Mouse (Mus musculus) neutrophil, adult 5-6 weeks (primary cell): ENCODE results near the gene Auts2. TPM values are rescaled to one million over a fixed set of nuclear protein-coding genes. Genes with fewer than 3 reads are reported as not detected.

Experiments
- ATAC-seq: fragments of 151-379, 151-347 bp; 2 replicates; pipeline ENCODE4 v1.8.0; 2017; ENCODE audit warnings: mild to moderate bottlenecking, moderate TSS enrichment; ENCODE audit not compliant: insufficient number of reproducible peaks, poor library complexity, low FRiP score, severe bottlenecking; ENCODE audit errors: extremely low read depth
- total RNA-seq: library from RNA; stranded (forward); fragments of 200-1000 nt; gene quantifications from 2 replicates; pipeline ENCODE4 v1.2.3, GENCODE M21; 2017

The Auts2 gene
- total RNA-seq, 1 experiment from 2014 or later: 0.93 TPM

DNA sequence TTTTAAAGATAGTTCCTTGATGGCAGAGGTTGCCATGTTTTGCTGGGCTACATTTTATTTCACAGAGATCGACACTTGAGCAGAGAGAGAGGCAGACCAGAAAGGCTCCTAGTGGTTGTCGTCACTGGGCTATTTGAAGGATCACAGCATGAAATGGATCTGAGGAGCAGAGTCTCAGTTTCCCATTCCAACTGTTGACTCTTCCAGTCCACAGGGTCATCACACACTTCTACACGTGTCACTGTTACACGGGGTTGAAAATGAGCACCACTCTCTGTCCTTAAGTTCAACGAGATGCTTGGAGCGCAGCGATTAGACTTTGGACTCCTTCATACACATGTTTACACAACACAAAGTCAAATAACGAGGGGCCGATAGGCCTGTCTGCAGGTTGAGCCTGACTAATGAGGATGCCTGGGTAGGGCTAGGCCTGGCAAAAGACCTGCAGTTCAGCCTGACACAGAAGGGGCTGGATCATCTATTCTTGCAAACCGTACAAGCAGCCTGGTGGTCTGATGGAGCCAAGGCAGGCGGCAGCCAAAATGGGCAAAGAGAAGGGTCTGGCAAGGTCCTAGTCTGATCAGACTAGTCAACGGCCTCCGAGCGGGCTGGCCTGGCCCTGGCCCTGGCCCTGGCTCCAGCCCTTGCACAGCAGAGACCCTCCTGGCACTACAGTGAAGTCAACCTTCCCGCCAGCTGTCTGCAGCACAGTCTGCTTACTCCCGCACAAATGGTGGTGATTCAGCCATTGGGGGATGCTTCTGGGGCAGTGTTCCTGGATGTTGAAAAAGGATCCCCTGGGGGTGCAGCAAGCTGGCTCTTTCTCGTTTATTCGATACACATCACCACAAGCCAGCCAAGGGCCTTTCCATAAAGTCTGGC is 969.6 kb downstream of the Auts2 start:
- no peak for ATAC-seq

DNA sequence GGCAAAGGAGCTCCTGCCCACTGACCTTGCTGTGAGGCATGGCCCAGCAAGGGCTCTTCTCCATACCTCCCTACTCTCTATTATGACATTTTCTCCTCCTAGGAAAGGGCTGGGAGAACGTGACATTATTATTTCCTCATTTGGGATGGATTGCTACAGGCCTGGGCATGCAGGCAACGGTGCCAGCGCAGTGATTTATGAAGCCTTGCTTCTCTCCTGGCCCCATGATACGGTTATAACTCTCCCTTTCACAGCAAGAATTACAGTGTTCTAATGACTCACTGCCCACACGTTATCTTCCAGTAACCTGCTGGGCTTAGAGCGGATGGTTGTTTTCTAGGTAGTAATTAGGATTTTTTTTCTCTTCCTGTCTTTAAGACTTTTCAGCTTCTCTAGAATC is 977.1 kb downstream of the Auts2 start:
- ATAC-seq: no peak

DNA sequence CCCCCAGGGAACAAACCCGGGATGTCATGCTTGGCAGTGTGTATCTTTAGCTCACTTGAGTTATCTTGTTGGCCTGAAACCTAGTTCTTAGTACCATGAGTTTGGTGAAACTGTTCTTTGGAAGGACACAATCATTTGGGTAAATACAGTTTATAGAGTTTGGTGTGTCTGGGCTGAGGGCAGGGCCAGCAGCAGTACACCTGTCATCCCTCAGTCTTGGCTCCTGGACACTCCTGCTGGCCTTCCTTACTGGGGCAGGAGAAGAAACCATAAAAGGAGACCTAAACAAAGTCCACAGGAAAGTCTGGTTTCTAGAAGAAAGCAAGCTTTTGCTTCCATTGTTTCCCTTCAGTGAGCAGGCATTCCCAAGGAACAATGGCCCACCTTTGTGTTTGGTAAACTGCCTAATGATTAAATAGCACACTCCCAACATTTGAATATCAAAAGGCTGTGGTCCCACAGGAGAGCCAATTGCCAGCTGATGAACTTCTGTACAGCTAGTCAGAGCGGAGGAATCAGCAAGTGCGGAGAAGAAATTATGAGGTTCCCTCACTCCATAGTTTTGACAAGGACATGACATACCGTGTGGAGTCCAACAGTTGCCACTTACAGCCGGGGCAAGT is 979.4 kb downstream of the Auts2 start:
- ATAC-seq: no peak

DNA sequence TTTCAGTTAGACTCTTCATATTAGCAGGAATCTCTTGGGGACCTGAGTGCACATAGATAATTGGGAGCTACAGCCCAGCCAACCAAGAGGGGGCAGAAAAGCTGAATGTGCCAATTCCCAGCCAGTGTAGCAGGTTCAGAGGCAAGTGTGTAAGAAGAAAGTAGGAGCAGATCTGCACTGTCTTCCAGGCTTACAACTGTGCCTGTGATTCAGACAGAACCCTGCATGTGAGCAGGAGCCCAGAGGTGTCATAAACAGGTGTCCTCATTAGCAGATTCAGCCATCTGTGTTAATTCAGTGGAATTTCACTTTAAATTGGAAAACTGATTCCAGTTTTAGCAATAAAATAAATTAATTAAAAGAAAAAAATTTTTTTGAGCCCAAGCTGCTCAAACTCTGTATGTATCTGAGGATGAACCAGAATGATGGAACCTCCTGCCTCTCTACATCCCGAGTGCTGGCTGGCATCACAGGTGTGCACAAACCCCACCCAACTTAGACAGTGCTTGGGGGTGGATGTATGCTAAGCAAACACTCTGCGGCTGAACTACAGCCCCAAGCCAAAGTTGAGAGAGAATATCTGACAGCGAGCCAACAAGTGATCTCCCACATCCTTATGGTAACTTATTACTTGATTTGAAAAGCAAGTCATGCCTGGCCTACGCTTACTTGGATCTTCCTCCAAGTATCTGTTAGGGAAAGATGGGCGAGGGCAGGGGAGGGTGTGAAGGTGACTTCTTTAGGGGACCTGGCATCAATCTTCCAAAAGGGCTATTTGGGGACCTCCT is 982.2 kb downstream of the Auts2 start:
- no peak for ATAC-seq

DNA sequence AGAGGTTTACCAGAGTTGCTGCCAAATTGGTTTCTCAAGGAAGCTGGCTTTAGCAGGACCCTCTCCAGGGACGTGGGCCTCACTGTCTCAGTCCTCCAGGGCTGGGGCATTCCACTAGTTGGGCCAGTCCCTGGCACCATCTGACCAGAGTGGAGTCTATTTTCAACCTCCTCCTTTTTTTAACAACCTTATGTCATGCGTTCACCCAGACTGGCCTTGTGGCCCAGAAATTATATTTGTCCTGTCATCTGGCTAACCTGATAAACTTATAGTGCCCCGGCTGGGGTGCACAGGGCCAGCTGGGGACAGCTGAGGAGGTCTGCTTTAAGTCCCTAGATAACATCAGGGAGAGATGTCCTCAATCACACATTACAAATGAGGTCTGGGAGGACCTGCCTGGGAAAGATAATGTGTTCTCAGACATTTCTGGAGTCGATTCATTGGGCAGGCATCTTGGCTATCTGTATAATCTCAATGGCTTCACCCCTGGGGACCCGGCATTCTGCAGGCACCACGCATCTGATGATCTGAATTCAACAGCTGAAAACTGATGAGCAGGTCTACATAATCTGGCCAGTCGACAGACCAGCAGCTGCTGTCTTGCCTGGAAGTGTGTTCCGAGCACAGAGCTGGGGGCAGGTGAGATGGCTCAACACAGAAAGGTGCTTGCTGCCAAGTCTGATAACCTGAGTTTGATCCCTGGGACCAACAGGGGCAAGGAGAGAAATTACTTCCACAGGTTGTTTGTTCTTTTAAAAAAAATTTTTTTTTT is 984.6 kb downstream of the Auts2 start:
- no peak for ATAC-seq

DNA sequence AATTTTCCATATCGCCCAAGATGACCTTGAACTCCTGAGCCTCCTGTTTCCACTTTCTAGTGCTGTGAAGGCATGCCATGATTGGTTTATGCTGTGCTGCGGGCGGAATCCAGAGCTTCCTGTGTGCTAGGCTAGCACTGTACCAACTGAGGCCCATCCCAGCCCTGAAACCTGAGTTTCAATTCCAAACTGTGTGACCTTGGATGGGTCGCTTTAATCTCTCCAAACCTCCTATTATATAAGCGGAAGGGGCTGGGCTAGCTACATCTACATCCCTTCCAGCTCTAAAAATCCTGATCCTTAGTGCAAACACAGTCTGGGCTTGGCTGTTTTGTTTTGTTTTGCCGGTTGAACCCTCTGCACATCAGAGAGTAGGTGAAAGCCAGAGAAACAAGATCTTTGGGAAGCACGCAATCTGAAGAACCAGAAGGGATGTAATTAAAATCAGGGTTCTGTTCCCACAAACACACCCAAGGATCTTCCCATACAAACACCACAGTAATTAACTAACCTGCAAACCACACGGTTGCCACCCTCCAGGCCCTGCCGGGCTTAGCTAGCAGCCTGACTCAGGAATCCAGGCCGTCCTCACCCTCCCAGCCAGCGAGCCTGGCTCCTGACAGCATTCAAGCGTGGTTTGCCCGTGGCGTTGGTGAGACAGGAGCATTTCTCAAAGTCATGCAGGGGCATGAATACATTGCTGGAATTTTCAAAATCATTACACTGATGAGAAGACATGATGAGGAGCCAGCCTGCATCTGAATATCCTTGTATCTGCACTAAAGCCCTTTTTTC is 985.4 kb downstream of the Auts2 start:
- no peak for ATAC-seq

DNA sequence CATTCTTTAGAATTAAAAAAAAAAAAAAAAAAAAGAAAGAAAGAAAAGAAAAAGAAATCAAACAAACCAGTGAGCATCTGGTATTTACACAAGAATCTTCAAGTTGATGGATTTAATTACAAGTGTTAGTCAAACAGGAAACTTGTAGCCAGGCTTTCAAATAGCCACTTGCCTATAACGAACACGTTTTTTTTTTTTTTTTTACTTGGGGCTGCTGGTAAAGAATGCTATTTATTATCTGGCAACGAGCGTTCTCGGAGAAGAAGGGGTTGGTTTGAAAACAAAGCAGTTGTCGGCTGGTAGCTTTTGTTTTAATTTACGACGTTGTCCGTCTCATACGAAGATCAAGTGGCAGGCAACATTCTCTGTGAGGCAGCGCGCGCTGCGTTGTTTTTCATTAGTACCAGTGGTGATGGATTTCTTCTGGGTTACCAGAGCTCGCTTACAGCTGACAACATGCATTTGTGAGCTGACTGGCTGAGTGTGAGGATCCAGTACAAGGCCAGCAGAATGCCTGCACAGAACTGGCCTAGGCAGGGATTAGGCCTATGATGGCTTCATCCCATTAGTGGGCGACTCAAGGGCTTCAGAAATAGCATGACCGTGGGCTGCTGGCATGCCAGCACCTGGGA is 994.1 kb downstream of the Auts2 start:
- no peak for ATAC-seq

DNA sequence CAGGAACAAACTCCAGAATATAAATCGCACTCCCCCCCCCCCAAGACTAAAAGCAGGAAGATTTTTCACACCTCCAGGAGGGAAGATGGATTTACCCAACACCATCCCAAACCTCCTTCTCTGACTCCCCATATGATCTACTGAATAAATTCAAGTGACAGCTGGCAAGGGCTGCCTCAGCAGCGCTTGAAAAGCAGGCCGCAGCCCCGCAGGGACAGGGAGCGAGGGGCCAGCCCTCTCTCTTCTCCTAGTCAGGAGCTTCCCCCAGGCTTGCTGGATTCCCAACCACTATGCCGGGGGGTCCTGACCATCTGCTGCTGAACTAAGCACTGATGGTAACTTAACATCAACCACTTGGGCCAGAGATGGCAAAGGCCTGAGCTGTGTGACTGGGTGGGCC is 995.2 kb downstream of the Auts2 start:
- no peak for ATAC-seq

DNA sequence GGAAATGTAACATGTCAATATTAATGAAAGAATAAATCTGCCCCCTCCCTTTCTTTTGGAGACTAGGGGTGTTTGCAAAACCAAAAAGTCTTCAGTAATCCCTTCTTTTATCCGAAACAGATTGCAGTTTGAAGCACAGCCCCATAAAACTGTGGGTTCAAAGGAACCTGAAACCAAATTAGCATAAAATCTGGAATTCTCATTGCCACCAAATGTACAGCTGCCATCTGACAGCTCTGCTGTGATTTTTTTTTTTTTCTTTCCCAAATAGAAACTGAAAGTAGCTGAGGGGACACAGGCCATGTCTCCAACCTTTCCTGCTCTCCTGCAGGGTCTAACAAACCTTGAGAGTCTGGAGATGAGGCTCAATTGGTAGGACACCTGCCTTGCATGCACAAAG is 996.7 kb downstream of the Auts2 start:
- no peak for ATAC-seq

DNA sequence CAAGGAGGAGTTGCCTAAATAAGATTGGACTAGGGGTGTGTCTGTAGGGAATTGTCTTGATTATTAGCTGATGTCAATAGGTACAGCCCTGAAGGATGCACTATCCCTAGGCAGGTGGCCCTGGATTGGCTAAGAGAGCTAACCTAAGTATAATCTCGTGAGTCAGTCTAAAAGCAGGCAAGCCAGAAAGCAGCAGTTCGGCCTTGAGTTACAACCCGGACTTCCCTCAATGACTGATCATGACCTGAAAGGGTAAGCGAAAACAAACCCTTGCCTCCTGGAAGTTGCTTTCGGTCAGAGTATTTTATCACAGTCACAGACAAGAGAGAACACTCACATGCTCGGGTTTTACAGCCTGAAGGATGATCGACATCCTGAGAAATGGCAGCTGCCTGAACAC is 998.8 kb downstream of the Auts2 start:
- ATAC-seq: no peak

DNA sequence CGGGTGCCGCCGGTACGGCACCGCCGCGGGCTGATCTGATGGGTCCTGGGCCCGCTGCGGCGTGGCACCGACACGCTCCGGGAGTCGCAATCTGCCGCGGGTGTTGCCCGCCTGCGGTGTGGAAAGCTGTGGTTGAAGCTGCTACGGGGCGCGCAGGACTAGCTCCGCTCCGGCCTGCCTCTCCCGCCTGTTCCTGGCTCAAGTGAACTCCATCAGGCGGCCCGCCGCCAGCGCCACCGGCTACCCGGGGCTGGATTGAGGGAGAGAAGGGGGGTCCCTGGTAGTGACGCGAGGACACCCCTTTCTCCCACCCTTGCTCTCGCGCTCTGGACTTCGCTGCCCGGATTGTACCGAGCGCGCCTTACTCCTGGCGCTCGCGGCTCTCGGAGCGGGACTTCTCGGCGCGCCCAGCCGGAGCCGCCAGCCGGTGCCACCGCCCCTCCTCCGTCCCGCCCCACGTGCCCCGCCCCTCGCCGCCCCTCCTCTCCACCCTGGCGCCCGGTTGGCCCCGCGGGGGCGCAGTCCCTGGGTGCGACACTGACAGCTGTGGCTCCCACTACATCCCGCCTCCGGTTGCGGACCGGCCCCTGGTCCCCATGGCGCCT is 1004.7 kb downstream of the Auts2 start:
- ATAC-seq: no peak

DNA sequence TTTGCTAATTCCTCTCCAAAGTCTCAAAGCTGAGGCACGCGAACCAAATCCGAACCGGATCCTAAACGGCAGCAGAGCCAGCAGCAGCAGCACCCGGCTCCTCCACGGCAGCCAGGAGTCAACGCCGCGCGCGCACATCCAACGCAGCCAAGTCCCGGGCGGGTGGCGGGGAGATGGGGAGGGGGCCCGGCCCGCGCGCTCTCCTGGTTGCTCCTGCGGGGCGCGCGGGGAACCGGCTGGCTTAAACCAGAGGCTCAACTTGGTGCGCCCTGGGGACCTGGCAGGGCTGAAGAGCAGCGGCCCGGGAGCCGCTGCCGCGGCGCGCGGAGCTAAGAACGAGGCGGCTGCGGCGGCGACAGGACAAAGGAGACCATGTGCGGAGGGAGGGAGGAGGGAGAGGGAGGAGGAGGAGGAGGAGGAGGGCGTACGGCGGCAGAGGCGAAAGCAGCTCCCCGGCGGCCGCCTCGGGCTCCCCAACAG is 1005.3 kb downstream of the Auts2 start:
- ATAC-seq: no peak

DNA sequence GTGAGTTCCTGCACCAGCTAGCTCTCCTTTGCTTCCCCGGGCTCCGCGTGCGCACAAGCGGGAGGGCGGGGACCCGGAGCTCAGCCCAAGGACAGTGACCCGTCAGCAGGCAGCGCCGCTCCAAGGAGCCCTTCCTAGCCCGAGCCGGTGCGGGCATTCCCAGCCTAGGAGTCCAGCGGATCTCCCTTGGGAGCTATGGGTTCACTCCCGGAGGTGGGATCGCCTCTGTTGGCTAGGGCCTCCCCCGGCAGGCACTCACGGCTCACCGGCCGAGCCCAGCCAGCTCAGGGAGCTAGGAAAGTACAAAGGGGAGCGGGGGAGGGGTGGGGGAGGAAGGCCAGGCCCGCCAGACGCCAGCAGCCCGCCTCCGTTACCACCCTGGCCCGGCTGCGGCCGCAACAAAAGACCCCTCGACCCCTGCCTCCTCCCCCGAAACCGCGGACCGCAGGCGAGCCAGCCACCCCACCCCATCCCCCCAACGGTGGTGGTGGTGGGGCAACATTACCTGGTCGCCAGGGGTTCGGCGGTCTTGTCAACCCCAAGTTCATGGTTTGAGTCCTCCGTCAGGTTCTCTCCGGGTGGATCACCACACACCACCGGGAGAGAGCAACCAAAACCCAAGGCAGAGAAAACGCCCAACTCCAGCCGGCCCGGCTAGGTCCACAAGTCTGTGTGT is 1005.9 kb downstream of the Auts2 start:
- ATAC-seq: no peak

DNA sequence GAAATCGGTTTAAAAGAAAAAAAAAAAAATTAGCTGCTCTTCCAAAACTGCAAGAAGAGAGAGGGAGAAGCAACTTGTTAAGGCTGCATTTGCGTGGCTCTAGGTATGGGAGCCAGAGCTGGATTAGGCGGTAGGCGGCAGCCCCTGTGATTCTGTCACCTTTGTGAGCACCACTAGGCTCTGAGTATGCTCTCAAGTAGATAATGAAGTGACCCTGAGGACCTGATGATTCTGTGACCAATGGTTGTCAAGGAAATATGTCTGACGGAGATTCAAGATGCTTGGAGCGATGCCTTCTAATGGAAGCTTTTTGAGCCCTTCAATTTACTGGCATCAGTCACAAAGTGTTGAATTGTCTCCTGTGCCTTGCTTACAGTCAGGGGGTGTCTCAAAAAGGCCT is 1007.4 kb downstream of the Auts2 start:
- no peak for ATAC-seq

DNA sequence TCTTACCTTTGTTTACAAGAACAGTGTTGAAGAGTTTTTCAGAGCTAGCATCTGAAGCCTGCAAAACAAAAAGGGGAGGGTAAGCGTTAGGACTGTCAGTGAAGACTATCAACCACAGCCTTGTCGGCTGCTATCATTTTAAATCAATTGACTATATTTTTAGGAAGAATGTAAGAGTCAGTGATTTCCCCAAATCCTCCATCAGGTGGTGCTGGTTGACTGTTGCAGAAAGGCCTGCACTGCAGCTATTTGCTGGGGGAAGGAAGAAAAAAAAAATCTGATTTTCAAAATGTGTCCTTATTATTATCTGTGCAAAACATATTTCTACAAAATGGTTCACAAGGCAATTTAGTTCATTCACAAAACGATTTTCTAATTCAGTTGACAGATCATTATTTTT is 1009.3 kb downstream of the Auts2 start:
- no peak for ATAC-seq

DNA sequence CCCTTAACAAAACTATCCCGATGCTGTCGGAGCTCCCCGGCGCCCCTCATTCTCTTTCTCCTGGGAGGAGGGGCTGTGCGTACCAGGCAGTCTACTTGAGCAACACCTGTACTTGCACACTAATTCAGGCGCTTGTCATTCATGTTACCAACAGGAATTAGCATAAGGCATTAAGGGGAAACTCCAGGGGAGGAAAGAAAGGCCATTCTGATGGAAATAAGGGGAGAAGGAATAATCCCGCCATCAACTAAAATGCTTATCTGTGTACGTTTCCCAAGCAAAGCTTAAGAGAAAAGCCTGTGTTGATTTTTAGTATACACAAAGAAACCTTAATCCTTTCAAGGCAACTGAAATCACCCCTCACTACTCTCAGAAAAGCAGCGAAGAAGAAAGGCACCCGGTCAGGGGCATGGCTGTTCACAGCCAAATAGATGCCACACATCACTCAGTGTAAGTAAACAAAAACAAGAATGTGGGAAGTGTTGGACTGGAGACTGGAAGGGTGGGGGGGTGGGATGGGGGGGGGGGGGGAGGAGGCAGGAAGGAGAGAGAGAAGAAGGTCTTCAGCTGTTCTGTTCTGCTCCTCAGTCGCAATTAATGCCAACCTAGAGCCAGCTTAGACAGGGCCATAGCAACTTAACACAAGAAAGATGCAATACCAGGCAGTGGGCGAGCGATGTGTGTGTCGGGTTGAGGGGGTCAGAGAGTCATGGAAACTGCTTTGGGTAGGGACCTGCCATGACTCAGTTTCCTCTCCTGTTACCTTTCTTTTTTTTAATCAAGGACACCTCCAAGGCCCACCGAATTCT is 1011.2 kb downstream of the Auts2 start:
- no peak for ATAC-seq
